Mouse (Mus musculus) forebrain, embryonic 11.5 days (tissue): ENCODE measurements around the gene Sel1l3. TPM values are rescaled to one million over a fixed set of nuclear protein-coding genes. Genes with fewer than 3 reads are reported as not detected.

Source experiments
- polyA plus RNA-seq: library from polyadenylated mRNA; unstranded; fragments of >200 nt; fragmentation: Nextera tagmentation; extraction: Ambion mirVana; gene quantifications from 2 replicates; pipeline ENCODE4 v1.2.1, GENCODE M21; 2014

The Sel1l3 gene
- polyA plus RNA-seq, 1 experiment from 2014 or later, result 10.4 TPM

Other genes with a start within 250 kb of the Sel1l3 start
- gene Slc34a2, start 175.8 kb downstream of the Sel1l3 start, polyA plus RNA-seq, result not detected in 2 replicates
- gene Smim20, start 53.2 kb upstream of the Sel1l3 start, polyA plus RNA-seq, result 71.3 and 75.4 TPM in 2 replicates